Mouse (Mus musculus): ENCODE results near the gene Gm10382. TPM values are rescaled to one million over a fixed set of nuclear protein-coding genes. Genes with fewer than 3 reads are reported as not detected.

Gene Gm10382
- total and polyA plus RNA-seq, 3 experiments: 0.65 to 0.96 TPM; not detected in 1

DNA sequence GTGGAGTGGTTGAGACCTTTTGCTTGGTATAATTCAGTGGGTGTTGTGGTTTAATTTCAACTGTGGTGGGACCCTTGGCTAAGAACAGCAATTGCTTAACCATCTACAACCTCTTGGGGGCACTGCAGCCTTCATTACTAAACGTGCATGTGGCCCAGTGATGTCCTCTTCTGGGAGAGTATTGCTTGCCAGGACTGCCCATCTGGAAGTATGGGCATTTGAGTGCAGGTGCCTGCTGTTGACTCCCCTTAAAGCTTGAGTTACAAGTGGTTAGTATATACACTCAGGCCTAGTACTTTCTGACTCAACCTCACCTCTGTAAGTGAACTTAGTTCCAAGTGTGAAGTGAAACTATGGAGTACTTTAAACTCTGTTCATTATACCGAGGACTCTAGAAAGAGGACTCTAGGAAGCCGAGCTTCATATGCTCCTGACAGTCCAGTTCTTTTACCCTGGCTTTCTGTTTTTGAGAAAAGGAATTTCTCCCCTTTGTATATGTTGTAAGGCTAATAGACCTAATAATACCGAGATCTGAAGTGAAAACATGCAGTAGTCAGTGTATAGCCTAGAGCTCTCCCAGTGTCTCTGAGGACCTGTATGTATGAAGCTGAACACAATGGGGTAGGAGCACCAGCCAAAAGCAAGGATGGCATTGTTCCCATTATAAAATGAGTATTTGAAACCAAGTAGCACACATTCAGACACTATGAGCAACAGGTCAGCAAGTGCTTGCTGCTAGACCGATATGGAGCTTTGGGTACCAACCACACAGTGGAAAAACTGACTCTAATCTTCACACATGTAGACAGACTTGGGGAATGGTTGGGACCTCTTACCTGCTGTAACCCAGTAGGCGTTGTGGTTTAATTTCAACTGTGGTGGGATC is 6.2 kb upstream of the Gm10382 start:
- Histone ChIP-seq H3K9ac (ENCODE audit: control insufficient read depth, low read depth, low read length, poor library complexity, severe bottlenecking) (peak overlapping the region; percentile 28; the same call in 1 of the 2 replicates), H3K27ac (ENCODE audit: control insufficient read depth, low read depth, low read length) (peak overlapping the region; percentile 12), H3K4me1 (ENCODE audit: control insufficient read depth in 1 of 2, insufficient read depth in 2 of 2, low read length in 2 of 2) (peaks cover 0 to 3% of the 10 kb centered on the region in 2 experiments; a peak in 1 of 4 replicates), H3K9me3 (replicated peaks; ENCODE audit: insufficient read depth, low read length) (no peaks in the 10 kb centered on the region), H3K36me3 (ENCODE audit: control insufficient read depth in 1 of 2, insufficient read depth in 2 of 2, low read length in 2 of 2) (peaks cover 6 to 11% of the 10 kb centered on the region in 2 experiments), H3K79me2 (ENCODE audit: control insufficient read depth, insufficient read depth, low read length, poor library complexity) (peaks cover 3% of the 10 kb centered on the region; the same call in 1 of the 2 replicates), H3K4me3 (ENCODE audit: control insufficient read depth in 1 of 2, insufficient read depth in 1 of 2, low read depth in 2 of 2, low read length in 2 of 2) (peak overlapping the region; percentile 8 to 29; a peak in 2 of 4 replicates), H3K27me3 (ENCODE audit: control insufficient read depth in 1 of 2, insufficient read depth in 2 of 2, low read length in 2 of 2) (no peaks in the 10 kb centered on the region)
- DNase-seq (ENCODE audit: low read depth, low spot score): peak; percentile 89
- TF ChIP-seq TBP (IDR thresholded peaks at IDR 0.05; ENCODE audit: low read depth, low read length): 0 out of 2 replicates have a peak, but pooled peaks have one; percentile 37
- TF ChIP-seq MYB (IDR thresholded peaks at IDR 0.05; ENCODE audit: low read depth, low read length): no peak; the same call in 1 of the 2 replicates
- peak; percentile 80 for TF ChIP-seq ZC3H11A (IDR thresholded peaks at IDR 0.05; ENCODE audit: low read depth, low read length)
- TF ChIP-seq CHD1 (IDR thresholded peaks at IDR 0.05; ENCODE audit: low read depth, low read length): no peak
- TF ChIP-seq MYC (IDR thresholded peaks at IDR 0.05; ENCODE audit: low read depth, low read length): peak; percentile 92
- TF ChIP-seq E2F4 (IDR thresholded peaks at IDR 0.05; ENCODE audit: borderline replicate concordance, low read depth, low read length): no peak
- TF ChIP-seq MAFK (IDR thresholded peaks at IDR 0.05; ENCODE audit: borderline replicate concordance, low read depth, low read length): 0 out of 2 replicates have a peak, but pooled peaks have one; percentile 5
- TF ChIP-seq ZMIZ1 (IDR thresholded peaks at IDR 0.05; ENCODE audit: low read depth, low read length): no peak; the same call in none of the 2 replicates
- no peak for TF ChIP-seq MEF2A (IDR thresholded peaks at IDR 0.05; ENCODE audit: extremely low read depth, insufficient replicate concordance, low read depth, low read length, poor library complexity, severe bottlenecking)
- TF ChIP-seq GABPA (IDR thresholded peaks at IDR 0.05; ENCODE audit: low read depth, low read length): no peak
- peak; percentile 57 for TF ChIP-seq POLR2AphosphoS2 (IDR thresholded peaks at IDR 0.05; ENCODE audit: low read length)
- TF ChIP-seq MAZ (IDR thresholded peaks at IDR 0.05; ENCODE audit: low read depth, low read length): peak; percentile 36; the same call in 1 of the 2 replicates
- no peak for TF ChIP-seq NELFE (IDR thresholded peaks at IDR 0.05; ENCODE audit: low read depth, low read length)
- no peak for TF ChIP-seq ELF1 (IDR thresholded peaks at IDR 0.05; ENCODE audit: low read depth, low read length)
- no peak for TF ChIP-seq KAT2A (conservative IDR thresholded peaks at IDR 0.05; ENCODE audit: low read depth, low read length)
- no peak for TF ChIP-seq EP300 (IDR thresholded peaks at IDR 0.05; ENCODE audit: low read depth in 1 of 2, low read length in 2 of 2)
- 0 out of 2 replicates have a peak, but pooled peaks have one; percentile 25 for TF ChIP-seq ETS1 (IDR thresholded peaks at IDR 0.05; ENCODE audit: low read depth, low read length)
- TF ChIP-seq RAD21 (IDR thresholded peaks at IDR 0.05; ENCODE audit: low read depth, low read length): peak; percentile 92
- no peak for TF ChIP-seq ZNF384 (IDR thresholded peaks at IDR 0.05; ENCODE audit: low read depth, low read length)
- 0 out of 2 replicates have a peak, but pooled peaks have one; percentile 17 for TF ChIP-seq ZKSCAN1 (IDR thresholded peaks at IDR 0.05; ENCODE audit: low read depth, low read length)
- no peak; the same call in 1 of the 2 replicates for TF ChIP-seq POLR2AphosphoS5 (IDR thresholded peaks at IDR 0.05; ENCODE audit: borderline replicate concordance, low read depth, low read length)
- TF ChIP-seq SMC3 (IDR thresholded peaks at IDR 0.05; ENCODE audit: low read depth, low read length): peak; percentile 76
- TF ChIP-seq MAX (IDR thresholded peaks at IDR 0.05; ENCODE audit: low read length): no peak
- no peak for TF ChIP-seq RCOR1 (IDR thresholded peaks at IDR 0.05; ENCODE audit: low read depth, low read length)
- no peak for TF ChIP-seq GATA1 (IDR thresholded peaks at IDR 0.05; ENCODE audit: low read depth, low read length)
- peak; percentile 47; the same call in 1 of the 2 replicates for TF ChIP-seq SIN3A (IDR thresholded peaks at IDR 0.05; ENCODE audit: low read length)
- 0 out of 2 replicates have a peak, but pooled peaks have one; percentile 62 for TF ChIP-seq UBTF (IDR thresholded peaks at IDR 0.05; ENCODE audit: borderline replicate concordance, insufficient read depth, low read depth, low read length)
- no peak for TF ChIP-seq JUND (IDR thresholded peaks at IDR 0.05; ENCODE audit: low read depth, low read length)
- no peak for TF ChIP-seq TAL1 (IDR thresholded peaks at IDR 0.05; ENCODE audit: low read length)
- no peak; the same call in none of the 2 replicates for TF ChIP-seq CHD2 (IDR thresholded peaks at IDR 0.05; ENCODE audit: low read length)
- peak; percentile 22; the same call in 1 of the 2 replicates for TF ChIP-seq USF1 (IDR thresholded peaks at IDR 0.05; ENCODE audit: low read depth, low read length)
- no peak for TF ChIP-seq TCF12 (IDR thresholded peaks at IDR 0.05; ENCODE audit: low read depth, low read length)
- no peak for TF ChIP-seq HCFC1 (IDR thresholded peaks at IDR 0.05; ENCODE audit: low read depth, low read length)
- no peak for TF ChIP-seq USF2 (IDR thresholded peaks at IDR 0.05; ENCODE audit: borderline replicate concordance in 1 of 2, insufficient read depth in 1 of 2, low read depth in 1 of 2, low read length in 2 of 2)
- no peak; a peak in 2 of 4 replicates for TF ChIP-seq POLR2A (IDR thresholded peaks at IDR 0.05; ENCODE audit: control insufficient read depth in 1 of 2, insufficient read depth in 1 of 2, low read depth in 1 of 2, low read length in 2 of 2, poor library complexity in 1 of 2)

Data from MEL (cell line).